Mouse (Mus musculus) forebrain, embryonic 14.5 days (tissue): ENCODE data around the gene Gm10260. TPM values are rescaled to one million over a fixed set of nuclear protein-coding genes. Genes with fewer than 3 reads are reported as not detected.

Experiments
- ATAC-seq: fragments of 200-750 bp; cut with Nextera tagmentation; 2 replicates; pipeline ENCODE4 v1.8.0; 2017; ENCODE audit warnings: mild to moderate bottlenecking, moderate library complexity
- DNase-seq: peaks from one replicate; pipeline ENCODE4 v3.0.0-alpha.2; 2015; ENCODE audit warnings: low spot score
- H3K27ac ChIP-seq: fragments of 300-500 bp; sonication (generic); 2 replicates; pipeline ENCODE4 v1.5.1; 2014; ENCODE audit warnings: low read depth, mild to moderate bottlenecking, control low read depth, low read length, moderate library complexity
- H3K27me3 ChIP-seq: fragments of 300-500 bp; sonication (generic); replicated peaks from 2 replicates; pipeline ENCODE4 v1.6.1; 2014; ENCODE audit warnings: low read length, control low read depth, mixed read lengths; ENCODE audit not compliant: control insufficient read depth, insufficient read depth
- H3K36me3 ChIP-seq: fragments of 300-500 bp; sonication (generic); 2 replicates; pipeline ENCODE4 v1.6.1; 2014; ENCODE audit warnings: low read length, control low read depth; ENCODE audit not compliant: control insufficient read depth, insufficient read depth
- H3K4me1 ChIP-seq: fragments of 300-500 bp; sonication (generic); 2 replicates; pipeline ENCODE4 v1.6.1; 2014; ENCODE audit warnings: antibody characterized with exemption, low read length, control low read depth; ENCODE audit not compliant: control insufficient read depth, insufficient read depth
- H3K4me2 ChIP-seq: fragments of 300-500 bp; sonication (generic); 2 replicates; pipeline ENCODE4 v1.6.1; 2014; ENCODE audit warnings: mild to moderate bottlenecking, control low read depth, low read length
- H3K4me3 ChIP-seq: fragments of 300-500 bp; sonication (generic); 2 replicates; pipeline ENCODE4 v1.5.1; 2014; ENCODE audit warnings: low read depth, low read length, control low read depth
- H3K9ac ChIP-seq: fragments of 300-500 bp; sonication (generic); 2 replicates; pipeline ENCODE4 v1.6.1; 2014; ENCODE audit warnings: mild to moderate bottlenecking, low read length, control low read depth, moderate library complexity
- H3K9me3 ChIP-seq: fragments of 300-500 bp; sonication (generic); replicated peaks from 2 replicates; pipeline ENCODE4 v1.6.1; 2016; ENCODE audit warnings: low read length, control low read depth, mixed read lengths; ENCODE audit not compliant: control insufficient read depth
- WGBS: fragments of 180-500 bp; shearing (Covaris S2); extraction: QIAGEN DNeasy Blood & Tissue Kit; methylation state at CpG from one replicate; pipeline ENCODE4 v1.1.7; 2014; 5-methylcytosine and 5-hydroxymethylcytosine counted together
- polyA plus RNA-seq: library from polyadenylated mRNA; unstranded; fragments of >200 nt; fragmentation: Nextera tagmentation; extraction: Ambion mirVana; gene quantifications from 2 replicates; pipeline ENCODE4 v1.2.1, GENCODE M21; 2014

Gm10260 gene
- 2.9 and 4.6 TPM in 2 replicates for polyA plus RNA-seq

DNA sequence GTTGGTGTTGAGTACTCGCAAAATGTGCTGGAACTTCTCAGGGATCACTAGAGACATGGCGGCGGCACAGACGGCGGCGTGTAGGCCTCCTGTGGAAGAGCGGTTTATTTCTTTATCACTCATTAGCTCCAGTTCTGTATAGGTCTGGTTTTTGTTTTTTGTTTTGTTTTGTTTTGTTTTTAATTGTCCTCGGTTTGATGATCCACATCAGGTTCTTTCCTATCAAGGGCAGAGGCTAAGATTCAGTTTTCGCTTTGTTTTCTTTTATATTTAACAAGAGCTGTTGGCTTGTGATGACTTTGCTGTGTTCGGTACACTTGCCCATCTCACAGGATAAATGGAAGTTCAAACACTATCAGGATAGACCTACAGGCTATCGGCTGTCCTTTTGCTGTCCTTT, at the start of gene Gm10260:
Gm10260 (minus strand) TSS at position 101 of the 400 bp plus-strand sequence.
- no peaks in the 10 kb centered on the region for H3K27me3 ChIP-seq
- no peak within 1 kb of the TSS for H3K4me3 ChIP-seq
- H3K4me2 ChIP-seq = no peak within 1 kb of the TSS
- no peak within 1 kb of the TSS for H3K9ac ChIP-seq
- 95% methylated on average over 10 of the region's 11 CpGs for WGBS
- DNase-seq (no peak), ATAC-seq (no peak)
- H3K9me3 ChIP-seq = no peaks in the 10 kb centered on the region
- no peaks in the 10 kb centered on the region for H3K36me3 ChIP-seq
- H3K27ac ChIP-seq = no peak within 1 kb of the TSS
- peaks cover 26% of the 10 kb centered on the region for H3K4me1 ChIP-seq

DNA sequence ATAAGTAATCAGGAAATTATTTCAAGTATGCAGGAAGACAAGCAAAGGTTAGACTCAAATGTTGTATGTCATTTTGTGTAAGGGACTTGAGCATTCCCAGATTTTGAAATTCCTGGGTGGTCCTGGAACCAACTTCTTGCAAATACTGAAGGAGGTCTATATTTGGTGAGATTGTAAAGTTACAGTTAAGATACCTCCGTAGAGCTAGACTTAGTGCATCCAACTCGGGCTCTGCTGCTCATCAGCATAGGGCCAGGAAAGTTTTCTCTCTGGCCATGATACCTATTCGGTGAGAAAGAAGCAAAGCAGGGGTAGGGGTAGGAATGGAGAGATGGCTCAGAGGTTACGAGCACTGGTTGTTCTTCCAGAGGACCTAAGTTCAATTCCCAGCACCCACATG, 49.4 kb upstream of the Gm10260 start:
- ATAC-seq (no peak), DNase-seq (no peak)
- Histone ChIP-seq H3K4me2 (no peak overlapping the region), H3K9ac (no peak overlapping the region), H3K27me3 (no peaks in the 10 kb centered on the region), H3K36me3 (no peaks in the 10 kb centered on the region), H3K27ac (no peak overlapping the region), H3K9me3 (no peaks in the 10 kb centered on the region), H3K4me1 (no peaks in the 10 kb centered on the region), H3K4me3 (no peak overlapping the region)
- WGBS = 93% methylated on average over 4 of the region's 4 CpGs

DNA sequence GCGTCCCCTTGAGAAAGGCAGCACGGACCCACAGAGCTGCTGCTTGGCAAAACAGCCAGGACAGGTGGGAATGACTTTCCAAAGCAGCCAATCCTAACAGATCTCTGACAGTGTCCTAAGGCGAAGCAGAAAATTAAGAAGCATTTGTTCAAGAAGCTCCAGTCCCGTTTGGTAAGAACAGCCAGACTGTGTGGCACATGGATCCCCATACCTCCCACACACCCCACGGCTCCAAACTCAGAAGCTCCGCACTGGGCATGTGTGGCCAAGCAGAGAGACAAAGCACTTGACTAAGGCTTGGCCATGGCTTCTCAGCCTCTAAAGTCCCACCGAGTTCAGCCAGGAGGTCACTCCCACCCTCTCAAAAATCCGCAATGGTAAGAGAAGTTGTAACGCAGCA, 45.5 kb upstream of the Gm10260 start:
- Histone ChIP-seq H3K4me3 (no peak overlapping the region), H3K9me3 (no peaks in the 10 kb centered on the region), H3K4me2 (no peak overlapping the region), H3K27me3 (no peaks in the 10 kb centered on the region), H3K27ac (no peak overlapping the region), H3K9ac (no peak overlapping the region), H3K36me3 (no peaks in the 10 kb centered on the region), H3K4me1 (no peaks in the 10 kb centered on the region)
- no peak for ATAC-seq
- WGBS = 94% methylated on average over 9 of the region's 9 CpGs
- no peak for DNase-seq

- WGBS = 41% methylated on average over 4 of the region's 4 CpGs
- H3K27me3 ChIP-seq = no peaks in the 10 kb centered on the region
- ATAC-seq = no peak
Measured at GRCm38 (mm10) chr13:97802386-97802785, 42.0 kb upstream of the Gm10260 start.

DNA sequence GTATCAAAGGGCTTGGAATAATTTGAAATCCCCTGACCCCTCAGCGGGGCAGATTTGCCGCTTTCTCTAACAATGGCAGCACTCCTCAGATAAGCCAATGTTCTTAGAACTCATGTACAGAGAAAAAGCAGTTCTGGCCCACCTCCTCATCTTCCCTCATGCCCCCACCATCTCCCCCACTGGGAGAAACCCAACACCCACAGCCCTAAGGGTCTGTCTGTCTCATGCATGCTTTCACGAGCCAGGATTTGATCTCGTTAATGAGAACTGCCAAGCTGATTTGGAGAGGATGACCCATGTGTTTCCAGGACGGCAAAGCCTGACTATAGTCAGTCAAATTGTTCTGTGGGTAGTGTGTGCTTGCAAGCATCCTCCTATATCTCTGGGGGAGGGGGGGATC, 37.0 kb upstream of the Gm10260 start:
- Histone ChIP-seq H3K27me3 (no peaks in the 10 kb centered on the region), H3K4me2 (no peak overlapping the region), H3K27ac (no peak overlapping the region), H3K4me1 (peaks cover 29% of the 10 kb centered on the region), H3K9me3 (no peaks in the 10 kb centered on the region), H3K9ac (no peak overlapping the region), H3K36me3 (no peaks in the 10 kb centered on the region), H3K4me3 (no peak overlapping the region)
- DNase-seq = peak; percentile 72
- ATAC-seq = peak; percentile 86
- 2% methylated on average over 5 of the region's 5 CpGs for WGBS

More at GRCm38 (mm10) chr13:97802386-97802785, 42.0 kb upstream of the Gm10260 start:
- H3K4me1 ChIP-seq = peaks cover 19% of the 10 kb centered on the region
- no peak overlapping the region for H3K4me3 ChIP-seq
- H3K36me3 ChIP-seq = no peaks in the 10 kb centered on the region
- no peak overlapping the region for H3K9ac ChIP-seq
- H3K27ac ChIP-seq = no peak overlapping the region
- H3K4me2 ChIP-seq = no peak overlapping the region
- H3K9me3 ChIP-seq = no peaks in the 10 kb centered on the region
- no peak for DNase-seq

DNA sequence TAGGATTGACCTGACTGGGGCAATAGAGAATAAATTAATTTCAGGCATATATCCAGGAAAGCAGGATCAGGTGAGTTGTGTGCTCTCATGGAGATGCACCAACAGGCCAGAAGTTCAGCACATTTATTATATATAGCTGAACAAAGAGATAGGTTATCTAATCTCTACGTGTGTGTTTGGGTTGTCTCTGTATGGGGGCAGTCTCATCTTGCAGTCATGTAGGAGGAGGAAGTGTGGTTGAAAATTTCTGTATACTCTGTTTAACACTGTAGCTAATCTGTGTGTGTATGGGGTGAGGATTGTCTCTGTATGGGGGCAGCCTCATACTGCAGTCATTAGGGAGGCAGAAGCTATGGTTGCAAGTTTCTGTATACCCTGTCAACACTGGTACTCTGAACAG, 34.3 kb upstream of the Gm10260 start:
- H3K9me3 ChIP-seq = no peaks in the 10 kb centered on the region
- no peak overlapping the region for H3K4me3 ChIP-seq
- no peak overlapping the region for H3K4me2 ChIP-seq
- H3K9ac ChIP-seq = no peak overlapping the region
- WGBS = 73% methylated on average over 1 of the region's 1 CpGs
- no peaks in the 10 kb centered on the region for H3K27me3 ChIP-seq
- no peaks in the 10 kb centered on the region for H3K36me3 ChIP-seq
- DNase-seq = no peak
- no peak overlapping the region for H3K27ac ChIP-seq
- peaks cover 24% of the 10 kb centered on the region for H3K4me1 ChIP-seq
- no peak for ATAC-seq

GRCm38 (mm10) chr13:97793932-97794331, 33.5 kb upstream of the Gm10260 start:
- Histone ChIP-seq H3K4me2 (no peak overlapping the region), H3K27ac (no peak overlapping the region), H3K36me3 (no peaks in the 10 kb centered on the region), H3K4me3 (no peak overlapping the region), H3K9me3 (no peaks in the 10 kb centered on the region), H3K27me3 (no peaks in the 10 kb centered on the region), H3K4me1 (peaks cover 19% of the 10 kb centered on the region), H3K9ac (no peak overlapping the region)
- 59% methylated on average over 1 of the region's 1 CpGs for WGBS
- no peak for DNase-seq
- ATAC-seq = no peak

- 0 out of 2 replicates have a peak, but pooled peaks have one; percentile 29 for ATAC-seq
- H3K36me3 ChIP-seq = no peaks in the 10 kb centered on the region
- H3K27ac ChIP-seq = 0 out of 2 replicates have a peak overlapping the region, but pooled peaks have one; percentile 3
- no peaks in the 10 kb centered on the region for H3K27me3 ChIP-seq
- no peak overlapping the region for H3K4me2 ChIP-seq
- no peak overlapping the region for H3K9ac ChIP-seq
- H3K9me3 ChIP-seq = no peaks in the 10 kb centered on the region
- no peak for DNase-seq
- 64% methylated on average over 6 of the region's 6 CpGs for WGBS
- no peak overlapping the region for H3K4me3 ChIP-seq
- H3K4me1 ChIP-seq = peaks cover 5% of the 10 kb centered on the region
Measured at GRCm38 (mm10) chr13:97791664-97792063, 31.2 kb upstream of the Gm10260 start.

GRCm38 (mm10) chr13:97789782-97790450, 29.5 kb upstream of the Gm10260 start:
- WGBS = 92% methylated on average over 12 of the region's 12 CpGs
- ATAC-seq (no peak), DNase-seq (no peak)
- Histone ChIP-seq H3K9me3 (no peaks in the 10 kb centered on the region), H3K36me3 (no peaks in the 10 kb centered on the region), H3K4me3 (no peak overlapping the region), H3K27me3 (no peaks in the 10 kb centered on the region), H3K4me1 (no peaks in the 10 kb centered on the region), H3K27ac (no peak overlapping the region), H3K4me2 (no peak overlapping the region), H3K9ac (no peak overlapping the region)
